Mouse (Mus musculus): Measurements from ENCODE around the gene Ccdc63. TPM values are rescaled to one million over a fixed set of nuclear protein-coding genes. Genes with fewer than 3 reads are reported as not detected.

The Ccdc63 gene
- polyA plus RNA-seq, 1 experiment from 2014 or later: 1.1 TPM

DNA sequence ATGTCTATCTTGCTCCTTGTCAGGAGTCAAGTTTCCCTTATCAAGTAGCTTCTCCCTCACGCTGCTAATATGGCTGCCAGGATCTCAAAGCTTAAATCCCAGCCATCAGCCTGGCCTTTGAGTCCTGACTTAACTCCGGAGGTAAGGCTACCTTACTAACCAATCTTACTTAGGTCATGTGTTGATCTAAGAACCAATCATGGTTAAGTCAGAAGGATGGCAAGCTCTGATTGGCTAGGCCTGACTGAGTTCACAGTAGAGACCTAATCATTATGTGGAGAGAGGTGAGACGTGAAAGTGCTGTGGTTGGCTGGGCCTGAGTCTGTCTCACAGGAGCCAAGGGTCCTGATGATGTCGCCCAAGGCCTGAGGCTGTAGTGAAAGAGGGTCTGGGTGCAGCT is 68.6 kb downstream of the Ccdc63 start:
- no peak overlapping the region for H3K27ac ChIP-seq
- no peak overlapping the region for H3K4me3 ChIP-seq (ENCODE audit: inconsistent target)
- no peaks in the 10 kb centered on the region for H3K36me3 ChIP-seq (ENCODE audit: inconsistent target)
- H3K79me2 ChIP-seq (ENCODE audit: inconsistent target): no peaks in the 10 kb centered on the region
- 86% methylated on average over 4 of the region's 4 CpGs for WGBS (ENCODE audit: missing documents)

DNA sequence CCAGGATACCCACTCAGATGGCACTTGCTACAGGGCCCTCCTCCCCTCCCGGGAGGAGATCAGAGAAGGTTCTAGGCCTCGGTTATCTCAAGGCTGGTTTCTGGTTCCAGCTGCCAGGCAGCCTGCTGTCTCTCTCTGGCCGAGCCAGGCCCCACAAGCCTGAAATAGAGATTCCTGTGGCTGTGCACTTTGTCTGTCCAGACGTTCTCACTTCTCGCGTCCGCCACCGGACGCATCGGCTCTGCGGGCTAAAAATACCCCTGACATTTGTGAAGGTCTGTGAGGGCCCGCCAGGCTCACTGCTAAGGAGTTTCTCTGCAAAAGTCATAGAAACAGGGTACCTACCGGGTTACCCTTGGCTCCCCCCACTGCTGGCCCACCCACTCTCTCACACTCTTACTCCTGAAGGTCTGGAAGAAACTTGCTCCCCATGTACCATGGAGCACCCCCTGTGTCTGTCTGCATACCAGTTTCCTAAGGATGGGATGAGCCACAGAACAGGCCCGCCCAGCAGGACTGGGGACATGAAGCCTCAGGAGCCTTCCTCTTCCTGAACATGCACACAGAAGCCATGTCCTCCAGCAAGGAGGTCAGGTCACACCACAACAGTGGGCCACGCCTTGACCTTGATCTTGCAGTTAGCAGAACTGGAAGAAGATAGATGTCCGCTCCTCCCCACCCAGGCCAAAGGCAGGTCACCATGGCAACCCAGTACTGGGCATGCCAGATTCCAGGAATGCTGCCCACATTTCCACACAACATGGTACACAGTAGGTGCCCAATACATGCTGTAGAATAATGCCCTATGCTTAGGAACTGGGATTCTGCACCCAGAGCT is 69.4 kb downstream of the Ccdc63 start:
- no peak overlapping the region for H3K27ac ChIP-seq
- H3K36me3 ChIP-seq (ENCODE audit: inconsistent target): no peaks in the 10 kb centered on the region
- H3K79me2 ChIP-seq (ENCODE audit: inconsistent target): no peaks in the 10 kb centered on the region
- H3K4me3 ChIP-seq (ENCODE audit: inconsistent target): no peak overlapping the region
- WGBS (ENCODE audit: missing documents): 84% methylated on average over 15 of the region's 16 CpGs

DNA sequence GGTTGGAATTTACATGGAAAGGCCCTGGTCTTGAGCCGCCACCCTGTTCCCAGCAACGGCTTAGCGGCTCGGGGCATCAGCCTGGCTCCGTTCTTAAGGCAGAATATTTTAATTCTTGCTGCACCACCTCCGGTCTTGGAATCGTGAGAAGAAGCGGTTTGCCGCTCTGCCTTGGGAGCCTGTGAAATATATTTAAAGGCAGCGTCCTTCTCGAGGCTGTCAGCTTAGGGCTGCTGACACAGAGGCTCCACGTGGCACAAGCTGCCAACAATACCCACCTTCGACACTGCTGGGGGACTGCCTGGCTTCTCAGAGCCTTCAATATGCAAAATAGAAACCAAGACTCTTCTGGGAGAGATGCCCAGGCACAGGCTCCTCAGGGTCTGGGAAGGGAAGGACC is 72.1 kb downstream of the Ccdc63 start:
- 86% methylated on average over 13 of the region's 13 CpGs for WGBS (ENCODE audit: missing documents)
- no peak overlapping the region for H3K4me3 ChIP-seq (ENCODE audit: inconsistent target)
- H3K27ac ChIP-seq: no peak overlapping the region
- no peaks in the 10 kb centered on the region for H3K79me2 ChIP-seq (ENCODE audit: inconsistent target)
- H3K36me3 ChIP-seq (ENCODE audit: inconsistent target): no peaks in the 10 kb centered on the region

DNA sequence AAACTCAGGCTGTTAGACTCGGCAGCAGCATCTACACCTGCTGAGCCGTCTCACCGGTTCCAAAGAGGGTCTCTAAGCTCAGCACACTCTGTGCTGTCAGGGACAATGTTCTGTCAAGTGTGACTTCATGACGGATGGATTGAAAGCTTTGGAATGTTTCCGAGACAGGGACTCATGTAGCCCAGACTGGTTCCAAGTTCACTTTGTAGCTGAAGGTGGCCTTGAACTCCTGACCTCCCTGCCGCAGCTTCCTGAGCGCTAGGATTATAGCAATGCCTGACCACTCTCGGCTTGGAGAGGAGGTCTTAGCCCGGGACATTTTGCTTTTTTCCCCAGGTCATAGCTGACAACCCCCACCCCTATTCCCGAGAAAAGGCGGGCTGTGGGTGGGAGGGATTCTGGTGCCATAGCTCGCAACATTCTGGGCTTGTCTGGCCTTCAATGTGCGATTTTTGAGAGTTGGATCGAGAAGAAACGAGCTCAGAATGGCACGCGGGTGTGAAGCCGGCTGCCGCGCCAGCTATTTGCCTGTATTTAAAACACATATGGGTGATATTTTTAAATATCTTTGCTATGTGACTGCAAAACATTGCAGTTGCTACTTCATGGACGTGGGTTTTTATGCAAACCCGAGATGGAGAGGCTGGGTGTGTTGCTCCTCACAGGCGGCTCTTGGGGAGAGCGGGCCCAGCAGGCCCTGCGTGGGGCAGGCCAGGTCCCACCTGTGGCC is 77.3 kb downstream of the Ccdc63 start:
- Histone ChIP-seq H3K36me3 (ENCODE audit: inconsistent target) (no peaks in the 10 kb centered on the region), H3K27ac (no peak overlapping the region), H3K4me3 (ENCODE audit: inconsistent target) (no peak overlapping the region), H3K79me2 (ENCODE audit: inconsistent target) (no peaks in the 10 kb centered on the region)
- 89% methylated on average over 24 of the region's 25 CpGs for WGBS (ENCODE audit: missing documents)

DNA sequence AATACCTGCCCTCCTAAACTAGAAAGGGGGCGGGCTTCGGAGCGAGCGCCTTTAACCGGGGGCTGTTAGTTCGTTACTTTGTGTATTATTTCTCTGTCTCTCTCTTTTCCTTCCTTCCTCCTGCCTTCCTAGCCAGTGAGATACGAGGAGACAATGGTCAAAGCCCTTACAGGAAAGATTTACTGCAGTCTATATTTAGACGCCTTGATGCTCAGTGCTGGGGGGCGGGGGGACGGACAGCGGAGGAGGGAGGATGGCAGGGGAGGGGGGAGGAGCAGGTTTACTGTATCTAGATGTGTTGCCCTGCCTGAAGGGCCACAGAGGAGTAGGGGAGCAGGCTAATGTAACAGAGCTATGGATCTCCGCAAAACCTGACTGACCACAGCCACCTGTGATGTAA is 78.1 kb downstream of the Ccdc63 start:
- no peak overlapping the region for H3K4me3 ChIP-seq (ENCODE audit: inconsistent target)
- 4% methylated on average over 7 of the region's 12 CpGs for WGBS (ENCODE audit: missing documents)
- no peaks in the 10 kb centered on the region for H3K36me3 ChIP-seq (ENCODE audit: inconsistent target)
- H3K27ac ChIP-seq: no peak overlapping the region
- H3K79me2 ChIP-seq (ENCODE audit: inconsistent target): no peaks in the 10 kb centered on the region

DNA sequence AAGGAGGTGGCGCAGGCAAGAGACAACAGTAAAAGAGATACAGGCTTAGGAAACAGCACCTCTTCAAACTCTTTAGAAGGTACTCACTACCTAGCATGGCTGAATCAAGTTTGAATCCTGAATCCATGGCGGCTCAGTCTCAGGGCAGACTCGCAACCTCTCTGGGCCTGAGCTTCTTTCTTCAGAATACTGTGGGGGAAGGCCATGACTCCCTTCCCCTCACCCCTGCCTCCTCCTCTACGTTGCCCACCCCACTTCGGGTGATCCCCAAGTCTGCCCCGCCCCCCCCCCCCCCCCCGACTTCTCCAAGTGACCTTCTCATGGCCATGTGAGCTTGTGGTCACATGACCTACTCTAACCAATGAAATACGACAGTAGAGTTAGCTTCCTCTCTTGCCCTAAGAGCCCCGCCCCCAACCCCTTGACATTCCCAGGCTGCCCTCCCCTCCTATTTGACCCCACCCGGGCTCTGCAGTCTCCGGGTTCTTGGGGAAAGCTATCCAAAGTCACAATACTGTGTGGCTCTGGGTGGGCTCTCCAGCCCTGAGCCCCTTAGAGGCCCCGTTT is 79.8 kb downstream of the Ccdc63 start:
- Histone ChIP-seq H3K36me3 (ENCODE audit: inconsistent target) (no peaks in the 10 kb centered on the region), H3K27ac (no peak overlapping the region), H3K4me3 (ENCODE audit: inconsistent target) (no peak overlapping the region), H3K79me2 (ENCODE audit: inconsistent target) (no peaks in the 10 kb centered on the region)
- WGBS (ENCODE audit: missing documents): 68% methylated on average over 8 of the region's 12 CpGs

DNA sequence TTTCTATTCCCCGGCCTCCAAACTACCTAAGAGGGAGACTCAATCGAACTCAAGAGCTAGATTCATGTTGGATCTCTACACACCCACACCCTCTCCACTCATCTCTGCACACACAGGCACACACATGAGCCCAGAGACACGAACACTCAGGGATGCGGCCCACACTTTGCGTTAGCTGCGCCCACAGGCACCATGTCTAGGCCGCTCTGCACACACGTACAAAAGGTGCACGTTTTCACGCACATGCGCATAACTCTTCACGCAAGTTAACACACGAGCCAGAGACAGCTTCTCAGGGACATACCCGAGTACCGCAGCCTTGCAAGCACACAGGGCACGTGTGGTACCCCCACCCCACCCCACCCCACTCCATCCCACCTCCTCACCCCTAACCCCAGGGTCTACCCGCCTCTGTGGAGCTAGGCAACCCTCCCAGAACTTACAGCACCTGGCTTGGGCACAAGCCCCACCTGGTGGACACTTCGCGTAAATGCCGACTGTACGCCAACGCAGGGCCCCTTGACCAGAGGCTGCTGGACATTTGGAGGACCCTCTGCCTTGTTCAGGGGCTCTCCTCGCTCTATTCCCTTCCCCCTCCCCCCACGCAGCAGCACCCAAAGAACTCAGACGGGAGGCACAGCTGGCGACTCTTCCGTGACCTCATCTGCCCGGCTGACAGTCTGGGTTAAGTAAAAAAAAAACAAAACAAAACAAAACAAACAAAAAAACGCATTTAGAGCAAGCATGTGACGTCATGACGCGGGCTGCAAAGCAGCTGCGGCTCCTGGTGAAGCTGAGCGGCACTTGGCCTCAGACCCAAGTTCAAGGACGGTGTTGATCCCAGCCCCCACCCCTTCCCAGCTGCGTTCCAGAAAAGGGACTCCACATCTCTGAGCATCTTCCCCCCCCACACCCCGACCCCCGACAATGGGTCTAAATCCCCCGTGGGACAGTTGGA is 81.3 kb downstream of the Ccdc63 start:
- WGBS (ENCODE audit: missing documents): 26% methylated on average over 35 of the region's 39 CpGs

More for the DNA sequence above, 81.3 kb downstream of the Ccdc63 start:
- Histone ChIP-seq H3K36me3 (ENCODE audit: inconsistent target) (no peaks in the 10 kb centered on the region), H3K4me3 (ENCODE audit: inconsistent target) (no peak overlapping the region), H3K79me2 (ENCODE audit: inconsistent target) (no peaks in the 10 kb centered on the region), H3K27ac (no peak overlapping the region)

Other genes with a start within 250 kb of the Ccdc63 start
- not detected in 3 replicates for gene Cux2, start 90.7 kb downstream of the Ccdc63 start, polyA plus RNA-seq (2018)
- gene Myl2, start 39.9 kb downstream of the Ccdc63 start, polyA plus RNA-seq (2018): 1.5 TPM in 1 of 3 replicates, not detected in the others
- gene Ppp1cc, start 17.5 kb upstream of the Ccdc63 start, polyA plus RNA-seq (2018): 236 to 261 TPM (median 239 TPM) in 3 replicates
- 89.5 to 146 TPM (median 116 TPM) in 3 replicates for gene Hvcn1, start 66.0 kb upstream of the Ccdc63 start, polyA plus RNA-seq (2018)
- 2.9 to 4.4 TPM (median 3.9 TPM) in 3 replicates for gene Tctn1, start 123.6 kb upstream of the Ccdc63 start, polyA plus RNA-seq (2018)
- gene Pptc7, start 143.5 kb upstream of the Ccdc63 start, polyA plus RNA-seq (2018): 12.5 to 16.0 TPM (median 14.1 TPM) in 3 replicates
- 0.75 to 0.90 TPM (median 0.77 TPM) in 3 replicates for gene Rad9b, start 213.4 kb upstream of the Ccdc63 start, polyA plus RNA-seq (2018)
- 234 to 353 TPM (median 252 TPM) in 3 replicates for gene Vps29, start 213.5 kb upstream of the Ccdc63 start, polyA plus RNA-seq (2018)
- gene Gpn3, start 231.1 kb upstream of the Ccdc63 start, polyA plus RNA-seq (2018): 16.3 to 20.4 TPM (median 16.8 TPM) in 3 replicates
- gene Fam216a, start 231.5 kb upstream of the Ccdc63 start, polyA plus RNA-seq (2018): 3.7 to 8.8 TPM (median 5.3 TPM) in 3 replicates

Measured in macrophage (primary cell).